Mouse (Mus musculus) embryo, embryonic 10.5 days (tissue): ENCODE measurements at regions not wholly inside any gene's neighbourhood (a gene's known extent, or its start where the extent isn't known, plus 50 kb on each side); places are given as distances from the start of the nearest gene placed in this dataset.
"Not testable (repeated sequence)": the region's sequence is repeated elsewhere in the genome, so short reads cannot be mapped to it uniquely, and the experiment has no call there.

Source experiments
- DNase-seq: peaks from one replicate; pipeline ENCODE4 v3.0.0-alpha.2; 2015; ENCODE audit warnings: low spot score

DNA sequence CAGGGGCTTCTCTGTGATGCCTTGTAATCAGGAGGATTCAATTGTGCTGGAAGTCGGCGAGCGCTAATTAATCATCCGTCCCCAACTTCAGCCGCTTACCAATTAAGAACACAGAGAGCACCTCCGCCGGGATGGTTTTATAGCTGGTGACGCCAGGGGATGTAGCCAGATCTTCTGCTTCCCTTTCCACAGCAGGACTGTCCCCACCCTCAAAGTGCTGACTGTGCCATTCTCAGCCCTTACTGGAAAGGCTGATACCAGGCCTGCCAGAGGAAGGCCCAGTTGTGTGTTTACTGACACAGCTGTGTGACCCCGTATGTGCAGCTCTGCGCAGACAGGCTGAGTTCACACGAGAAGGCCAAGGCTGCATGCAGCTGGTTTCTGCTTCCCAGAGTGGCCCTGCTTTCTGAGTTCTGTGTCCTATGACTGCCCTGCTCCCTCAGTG is 59.9 kb upstream of the Bend4 start:
- DNase-seq = no peak

DNA sequence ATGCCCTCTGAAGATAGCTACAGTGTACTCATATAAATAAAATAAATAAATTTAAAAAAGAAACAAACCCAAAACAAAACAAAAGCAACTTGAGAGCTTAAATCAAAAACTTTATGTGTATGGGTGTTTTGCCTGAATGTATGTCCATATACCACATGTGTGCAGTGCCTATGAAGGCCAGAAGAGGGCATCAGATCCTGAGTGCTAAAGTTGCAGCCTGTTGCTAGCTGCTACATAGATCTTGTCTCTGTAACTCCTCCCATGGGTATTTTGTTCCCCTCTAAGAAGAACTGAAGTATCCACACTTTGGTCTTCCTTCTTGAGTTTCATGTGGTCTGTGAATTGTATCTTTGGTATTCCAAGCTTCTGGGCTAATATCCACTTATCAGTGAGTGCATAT is 62.6 kb upstream of the Bend4 start:
- DNase-seq = not testable (repeated sequence)

DNA sequence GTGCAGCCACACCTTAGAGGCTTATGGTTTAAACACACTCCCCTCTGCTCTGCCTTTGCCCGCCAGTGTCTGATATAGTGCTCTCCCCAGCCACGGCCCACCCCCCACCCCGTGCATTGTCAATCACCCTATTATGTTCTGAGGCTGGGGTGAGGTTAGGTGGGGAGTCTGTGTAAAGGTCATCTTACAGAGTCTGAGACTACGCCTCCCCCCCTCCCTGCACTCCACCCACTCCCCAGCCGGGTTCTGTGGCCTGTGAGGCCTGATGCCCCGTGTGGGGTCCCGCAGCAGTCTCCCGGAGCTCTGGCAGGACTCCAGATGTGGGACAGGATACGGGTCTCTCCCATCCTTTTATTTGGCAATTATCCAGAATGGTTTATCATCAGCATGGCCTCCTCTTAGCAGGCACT is 64.8 kb upstream of the Bend4 start:
- DNase-seq = no peak

DNA sequence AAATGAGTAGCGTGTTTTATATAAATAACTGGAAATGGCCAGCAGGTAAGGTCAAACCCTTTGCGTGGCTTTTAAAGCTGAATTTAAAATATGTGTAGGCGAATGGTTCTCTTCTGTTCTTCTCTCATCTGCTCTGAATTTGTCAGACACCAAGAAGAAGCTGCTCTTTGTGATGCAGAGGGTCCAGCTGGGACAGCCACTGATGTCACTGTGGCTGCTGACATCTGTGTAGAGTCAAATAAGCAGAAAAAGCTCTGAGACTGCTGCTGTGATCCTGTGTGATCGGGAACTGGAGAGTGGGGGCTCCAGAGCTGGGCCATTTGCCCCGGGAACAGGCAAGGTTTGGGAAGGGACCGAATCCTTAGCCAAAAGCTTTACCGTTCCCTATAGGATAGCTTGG is 68.6 kb upstream of the Bend4 start:
- no peak for DNase-seq

DNA sequence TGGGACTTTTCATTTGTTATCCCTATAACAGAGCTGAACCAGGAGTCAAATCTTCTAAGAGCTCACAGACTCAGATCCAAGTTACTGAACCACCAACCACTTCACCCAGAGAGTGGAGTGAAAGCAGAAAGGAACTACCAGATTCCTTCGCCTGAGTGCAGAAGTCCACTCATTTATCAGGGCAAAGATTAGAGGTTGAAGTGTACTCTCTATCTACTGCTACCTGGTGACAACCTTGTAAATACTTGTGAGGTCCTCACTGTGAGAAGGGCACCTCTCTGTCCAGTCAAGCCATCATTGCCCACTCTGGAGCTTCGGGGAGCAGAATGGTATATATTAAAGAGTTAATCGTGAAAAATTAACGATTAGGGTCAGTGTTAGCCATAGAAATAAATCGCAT is 87.4 kb upstream of the Shisa3 start:
- DNase-seq = no peak

DNA sequence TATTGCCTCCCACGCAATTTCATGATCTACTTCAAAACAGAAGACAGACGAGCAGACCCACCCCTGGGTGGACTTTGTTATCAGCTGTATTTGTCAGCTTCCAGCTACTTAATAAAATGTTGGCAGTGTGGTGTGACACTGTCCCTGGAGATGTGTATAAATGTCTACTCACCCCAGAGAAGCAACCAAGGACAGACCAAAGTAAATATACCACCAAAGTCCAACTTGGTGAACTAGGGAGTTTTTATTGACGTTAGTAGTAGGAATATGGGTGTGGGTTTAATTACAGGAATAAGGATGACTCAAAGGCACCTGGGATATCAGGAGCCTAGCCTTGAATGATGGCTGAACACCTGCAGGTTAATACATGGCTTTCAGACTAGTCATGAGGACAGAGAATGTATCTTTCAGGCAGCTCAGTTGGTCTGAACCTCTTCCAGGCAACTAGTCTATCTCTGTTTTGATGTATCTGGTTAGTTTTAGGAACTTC is 86.2 kb upstream of the Shisa3 start:
- no peak for DNase-seq

DNA sequence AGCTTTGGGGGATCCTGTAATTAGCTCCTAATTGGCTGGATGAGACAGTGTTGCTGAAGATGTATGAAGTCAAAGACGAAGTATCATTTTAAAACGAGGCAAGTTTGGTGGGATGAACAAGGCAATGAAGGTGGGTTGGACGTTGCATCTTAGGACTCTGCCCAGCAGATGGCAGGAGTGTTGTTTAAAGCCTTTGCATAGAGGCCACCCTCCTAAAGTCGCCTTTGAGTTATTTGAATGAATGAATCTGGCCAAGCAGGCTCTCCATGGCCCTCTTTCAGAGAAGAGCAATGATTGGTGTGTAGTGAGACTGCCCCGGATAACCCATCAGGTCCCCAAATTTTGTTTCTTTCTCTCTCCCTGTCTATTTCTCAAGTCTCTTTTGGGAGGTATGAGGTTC is 77.5 kb upstream of the Shisa3 start:
- peak; percentile 54 for DNase-seq

DNA sequence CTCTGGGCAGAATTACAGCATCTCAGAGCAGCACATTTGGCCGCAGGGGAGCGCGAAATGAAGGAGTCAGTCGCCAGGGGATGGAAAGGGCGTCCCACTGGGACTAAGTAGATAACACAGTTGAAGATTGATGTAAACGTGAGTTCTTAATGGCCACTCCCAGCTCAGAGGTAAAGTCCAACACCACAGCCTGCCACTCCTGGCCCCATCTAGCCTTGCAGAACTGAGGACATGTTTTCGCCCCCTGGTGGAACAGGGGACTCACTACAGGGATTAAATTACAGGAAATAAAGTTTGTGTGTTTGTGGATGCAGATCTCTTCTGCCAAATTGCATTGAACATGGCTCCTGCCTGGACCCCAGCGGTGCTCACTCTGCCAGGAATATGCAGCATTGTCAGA is 76.7 kb upstream of the Shisa3 start:
- peak; percentile 70 for DNase-seq

DNA sequence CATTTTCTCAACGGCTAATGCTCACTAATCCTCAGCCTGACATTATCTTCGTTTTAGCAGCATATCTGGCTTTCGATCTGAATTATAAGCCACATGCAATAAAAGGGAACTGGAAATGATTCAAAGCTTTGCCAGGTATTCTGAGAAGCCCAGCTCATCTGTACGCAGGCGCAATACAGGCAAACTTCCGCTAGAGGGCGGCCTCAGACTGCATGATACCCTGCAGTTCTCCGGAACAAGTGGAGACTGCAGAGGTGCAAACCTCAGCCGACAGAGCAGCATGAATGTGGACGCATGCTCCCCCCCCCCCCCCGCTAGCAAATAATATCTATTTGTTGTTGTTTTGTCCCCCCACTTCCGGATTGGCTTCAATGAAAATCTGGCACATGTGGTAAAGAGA is 75.3 kb upstream of the Shisa3 start:
- peak; percentile 91 for DNase-seq

DNA sequence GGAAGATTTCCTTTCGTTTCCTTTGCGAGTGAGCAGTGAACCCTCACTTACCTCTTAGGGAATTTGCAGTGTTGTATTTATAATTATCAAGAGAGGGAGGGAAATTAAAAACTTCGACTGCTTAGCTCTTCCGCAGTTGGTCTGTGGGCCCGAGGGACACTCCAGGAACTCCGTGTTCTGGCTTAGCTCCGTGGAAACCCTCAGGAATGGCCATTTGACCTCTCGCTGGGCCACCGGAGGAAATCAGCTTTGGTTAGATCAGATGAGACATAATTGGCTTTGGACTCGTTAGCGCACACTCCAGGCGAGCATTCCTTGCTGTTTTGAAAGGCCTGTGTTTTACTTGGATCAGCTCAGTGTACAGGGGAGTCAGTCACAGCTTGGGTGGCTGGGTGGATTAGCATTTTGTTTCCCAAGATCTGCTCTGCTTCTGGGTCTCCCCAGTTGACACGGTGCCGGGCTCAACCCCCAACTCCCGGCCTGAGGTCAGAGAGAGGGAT is 74.9 kb upstream of the Shisa3 start:
- DNase-seq = peak; percentile 34

DNA sequence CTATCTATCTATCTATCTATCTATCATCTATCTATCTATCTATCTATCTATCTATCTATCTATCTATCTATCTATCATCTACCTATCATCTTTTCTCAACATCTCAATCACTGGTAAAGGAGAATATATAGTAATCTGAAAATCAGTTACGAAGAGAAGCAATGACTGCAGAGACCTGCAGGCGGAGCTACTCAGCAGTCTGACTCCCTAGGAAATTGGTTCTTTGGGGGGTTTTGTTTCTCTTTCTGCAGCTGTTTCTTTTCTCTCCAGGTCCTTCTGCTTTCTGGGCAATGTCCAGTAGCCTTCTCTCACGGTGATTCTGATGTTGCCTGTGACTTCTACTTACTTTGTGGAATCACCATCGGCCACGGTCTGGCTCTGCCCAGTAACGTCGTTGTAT is 73.6 kb upstream of the Shisa3 start:
- peak; percentile 50 for DNase-seq

DNA sequence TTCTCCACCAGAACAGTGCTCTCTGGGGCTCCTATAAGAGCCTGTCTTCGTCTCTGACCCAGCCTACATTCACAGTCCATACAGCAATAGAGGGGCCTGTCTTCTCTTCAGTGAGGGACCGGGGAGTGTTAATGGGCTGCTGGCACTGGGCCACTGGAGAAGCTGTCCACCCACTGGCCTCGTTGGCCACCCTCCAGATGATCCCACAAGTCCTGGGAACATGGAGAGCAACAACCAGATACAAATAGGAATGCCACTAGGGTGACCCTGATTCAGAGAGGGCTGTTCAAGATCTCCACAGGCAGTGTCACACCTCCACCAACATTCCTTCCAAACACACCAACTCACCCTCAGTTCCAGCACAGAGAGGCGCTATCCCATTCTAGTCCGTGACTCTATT is 69.7 kb upstream of the Shisa3 start:
- DNase-seq = no peak

DNA sequence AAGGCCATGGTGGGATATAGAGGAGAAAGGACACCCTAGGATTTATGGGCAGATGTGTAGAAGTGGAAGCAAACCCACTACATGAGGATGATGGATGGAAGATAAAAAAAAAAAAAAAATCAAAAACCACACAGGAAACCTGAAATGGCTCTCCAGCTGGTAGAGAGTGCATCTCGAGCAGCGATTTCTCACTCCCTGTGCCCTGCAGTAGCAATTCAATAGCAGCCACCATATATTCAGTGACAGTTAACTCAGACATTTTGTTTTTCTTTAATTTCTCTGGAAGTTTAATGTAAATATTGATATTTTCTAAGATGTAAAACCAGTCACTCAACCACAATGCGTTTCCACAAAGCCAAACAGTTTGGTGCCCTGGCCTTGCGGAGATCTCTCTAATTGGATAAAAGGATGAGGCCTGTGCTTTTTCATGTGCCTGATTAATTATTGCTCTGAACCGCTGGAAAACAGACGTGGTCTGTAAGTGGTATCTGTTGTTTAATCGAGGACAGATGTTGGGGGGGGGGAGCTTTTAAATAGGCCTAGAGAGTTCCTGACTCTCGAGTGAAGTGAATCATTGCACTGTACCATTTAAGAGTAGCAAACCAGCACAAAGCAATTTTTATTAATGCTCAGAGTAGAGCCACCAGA is 68.0 kb upstream of the Shisa3 start:
- DNase-seq = peak; percentile 47

DNA sequence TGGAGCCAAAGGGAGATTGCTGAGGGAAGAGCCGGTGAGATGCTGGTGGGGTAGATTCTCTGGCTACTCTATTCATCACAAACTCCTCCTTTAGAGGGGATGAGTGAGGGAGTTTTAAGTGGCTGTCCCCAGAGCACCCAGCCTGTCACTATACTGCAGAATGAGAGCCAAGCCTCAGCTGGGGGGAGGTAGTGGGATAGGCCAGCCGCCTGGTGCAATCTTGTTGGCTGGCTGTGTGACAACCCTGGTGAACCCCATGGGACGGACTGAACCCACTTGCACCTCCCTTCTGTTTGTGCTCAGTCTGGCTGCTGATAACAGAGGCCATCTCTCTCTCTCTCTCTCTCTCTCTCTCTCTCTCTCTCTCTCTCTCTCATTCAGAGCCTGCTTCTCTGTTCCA is 65.8 kb upstream of the Shisa3 start:
- DNase-seq = no peak

DNA sequence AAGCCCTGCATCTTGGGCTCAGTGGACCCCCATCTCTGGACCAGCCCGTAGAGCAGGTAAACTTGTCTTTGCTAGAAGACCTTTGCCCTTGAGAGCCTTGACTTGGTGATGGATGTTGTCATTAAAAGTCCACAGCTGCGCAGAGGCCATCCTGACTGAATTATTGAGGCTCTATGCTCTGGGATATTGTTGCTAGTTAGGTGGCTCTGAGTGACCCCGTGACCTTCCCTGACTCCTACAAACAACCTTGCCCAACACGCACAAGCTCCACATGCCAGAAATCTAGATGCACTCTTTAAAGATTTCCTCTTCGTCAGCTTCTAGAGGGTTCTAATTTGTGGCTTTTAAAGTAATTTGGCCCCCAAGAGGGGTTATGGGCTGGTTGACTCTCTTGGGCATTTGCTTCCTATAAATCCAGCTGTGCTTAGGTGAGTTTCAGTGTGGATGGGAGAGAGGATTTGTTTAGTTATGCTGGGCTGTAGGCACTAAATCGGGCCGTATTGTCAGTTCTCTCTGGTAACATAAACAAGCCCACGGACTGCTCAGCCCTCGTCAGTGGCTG is 63.6 kb upstream of the Shisa3 start:
- peak; percentile 64 for DNase-seq

DNA sequence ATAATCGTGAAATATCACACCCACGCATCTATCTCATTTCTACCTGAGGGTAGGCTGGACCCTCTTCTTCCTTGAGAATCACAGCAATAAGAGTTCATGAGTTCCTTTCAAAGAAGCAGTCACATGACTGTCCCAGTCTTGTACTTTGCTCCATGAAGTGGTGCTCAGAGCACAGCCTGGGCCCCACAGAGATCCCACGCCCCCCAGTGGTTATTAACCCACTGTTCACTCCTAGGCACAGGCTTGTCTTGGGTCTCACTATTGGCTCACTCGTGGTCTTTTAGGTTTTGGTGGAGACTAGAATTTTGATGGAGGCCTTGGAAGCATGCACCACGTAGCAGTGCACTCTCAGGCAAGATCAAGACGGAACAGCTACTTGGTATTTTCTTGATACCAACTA is 57.4 kb upstream of the Shisa3 start:
- no peak for DNase-seq

DNA sequence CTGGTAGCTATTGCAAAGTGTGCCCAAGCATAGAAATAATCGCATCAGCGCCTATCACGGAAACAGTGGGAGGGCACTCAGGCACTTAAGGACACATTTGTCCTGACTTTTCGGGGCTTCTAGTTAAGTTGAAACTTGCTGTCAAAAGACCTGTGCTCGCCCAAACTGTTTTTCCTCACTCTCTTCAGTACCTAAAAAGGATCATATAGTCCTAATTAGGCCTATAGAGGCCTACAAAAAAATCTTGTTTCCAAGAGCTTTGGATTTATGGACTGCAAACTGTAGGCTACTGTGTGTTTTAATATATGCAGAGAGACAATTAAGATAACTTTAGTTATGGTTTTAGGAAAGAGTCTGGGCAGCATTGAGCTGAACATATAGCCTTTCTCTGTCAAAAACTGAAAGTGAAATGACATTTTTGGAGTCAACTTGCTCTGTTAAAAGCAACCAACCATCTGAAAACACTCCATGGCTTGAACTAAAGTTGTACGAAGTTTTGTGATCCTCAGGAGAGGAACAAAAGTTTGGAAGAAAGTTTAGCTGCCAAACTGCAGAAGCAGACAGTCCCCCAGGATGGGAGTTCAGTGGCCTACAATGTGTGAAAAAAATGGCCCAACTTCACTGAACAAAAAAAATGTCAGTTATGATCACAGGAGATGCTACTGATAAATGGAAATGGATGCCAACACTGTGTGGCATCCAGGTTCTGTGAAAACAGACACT is 55.9 kb upstream of the Shisa3 start:
- DNase-seq = no peak

DNA sequence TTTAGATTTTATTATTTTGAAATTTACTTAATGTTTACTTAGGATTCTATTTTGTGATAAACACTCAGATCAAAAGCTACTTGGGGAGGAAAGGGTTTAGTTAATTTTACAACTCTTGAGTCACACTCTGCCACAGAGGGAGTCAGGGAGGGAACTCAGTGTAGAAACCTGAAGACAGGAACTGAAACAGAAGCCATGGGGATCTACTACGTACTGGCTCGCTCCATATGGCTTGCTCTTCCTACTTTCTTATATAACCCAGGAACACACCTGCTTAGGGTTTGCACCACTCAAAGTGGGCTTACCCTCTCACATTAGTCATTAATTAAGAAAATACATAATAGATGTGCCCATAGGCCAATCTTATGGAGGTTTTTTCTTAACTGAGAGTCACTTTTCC is 54.8 kb upstream of the Shisa3 start:
- no peak for DNase-seq
